Mouse (Mus musculus): ENCODE results near the gene Ptpn3. TPM values are rescaled to one million over a fixed set of nuclear protein-coding genes. Genes with fewer than 3 reads are reported as not detected.

Ptpn3 gene
- polyA plus RNA-seq, 1 experiment from 2014 or later: 4.9 TPM

- Histone ChIP-seq H3K4me3 (replicated peaks) (peak overlapping the region; percentile 67), H3K9ac (0 out of 2 replicates have a peak overlapping the region, but pooled peaks have one; percentile 15), H3K4me1 (peaks cover 46% of the 10 kb centered on the region), H3K27ac (replicated peaks) (no peak overlapping the region), H3K27me3 (peaks cover 22% of the 10 kb centered on the region), H3K36me3 (no peaks in the 10 kb centered on the region), H3K9me3 (replicated peaks) (no peaks in the 10 kb centered on the region), H3K4me2 (replicated peaks) (peak overlapping the region; percentile 89)
- WGBS: 5% methylated on average over 26 of the region's 26 CpGs
- ATAC-seq (ENCODE audit: insufficient number of reproducible peaks, low FRiP score, low TSS enrichment, low read depth): no peak
Measured at GRCm38 (mm10) chr4:57141908-57142361, 159.7 kb downstream of the Ptpn3 start.

DNA sequence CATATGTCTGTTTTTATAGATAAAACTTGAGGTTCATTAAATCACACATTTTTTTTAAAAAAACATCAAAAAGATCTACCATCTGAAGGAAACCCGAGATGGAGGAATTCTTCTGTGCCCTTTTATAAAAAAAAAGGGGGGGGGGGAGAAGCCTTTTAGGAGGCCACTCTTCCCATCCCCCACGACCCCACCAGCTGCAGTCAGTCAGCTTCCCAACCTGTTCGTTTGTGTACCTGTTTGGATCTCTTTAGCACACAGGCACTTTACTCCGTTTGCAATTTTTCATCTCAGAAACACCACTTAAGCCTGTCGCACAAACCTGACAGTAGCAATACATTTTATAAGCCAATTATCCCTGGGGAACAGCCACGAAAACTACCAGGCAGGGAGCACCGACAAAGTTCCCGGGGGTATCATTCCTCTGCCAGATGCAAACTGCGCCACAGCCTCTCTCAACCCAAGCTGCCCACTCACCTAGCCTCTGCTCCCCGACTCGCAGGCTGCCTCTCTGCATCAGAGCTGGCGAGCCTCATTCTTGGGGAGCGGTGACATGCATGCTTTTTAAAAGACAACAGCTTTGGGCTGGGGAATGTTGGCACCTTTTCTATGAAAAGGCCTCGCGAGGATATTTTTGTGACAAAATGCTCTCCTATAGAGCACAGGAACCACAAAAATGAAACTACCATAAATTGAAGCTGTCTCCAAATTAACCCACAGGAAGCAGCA, 160.5 kb downstream of the Ptpn3 start:
- no peak for ATAC-seq (ENCODE audit: insufficient number of reproducible peaks, low FRiP score, low TSS enrichment, low read depth)
- peaks cover 46% of the 10 kb centered on the region for H3K4me1 ChIP-seq
- 15% methylated on average over 15 of the region's 15 CpGs for WGBS
- H3K36me3 ChIP-seq: no peaks in the 10 kb centered on the region
- H3K4me3 ChIP-seq (replicated peaks): peak overlapping the region; percentile 67
- H3K27ac ChIP-seq (replicated peaks): no peak overlapping the region
- H3K27me3 ChIP-seq: peaks cover 22% of the 10 kb centered on the region
- peak overlapping the region; percentile 89 for H3K4me2 ChIP-seq (replicated peaks)
- no peaks in the 10 kb centered on the region for H3K9me3 ChIP-seq (replicated peaks)
- H3K9ac ChIP-seq: no peak overlapping the region

Other genes with a start within 250 kb of the Ptpn3 start
- gene Epb41l4b, start 158.4 kb downstream of the Ptpn3 start, polyA plus RNA-seq (2015; fragmentation: Nextera tagmentation; extraction: Ambion mirVana): 5.2 and 5.4 TPM in 2 replicates
- gene Palm2, start 132.4 kb upstream of the Ptpn3 start, polyA plus RNA-seq (2015; fragmentation: Nextera tagmentation; extraction: Ambion mirVana): 7.4 and 7.7 TPM in 2 replicates